Mouse (Mus musculus) ES-Bruce4 (cell line): Measurements from ENCODE around the gene Znhit1. TPM values are rescaled to one million over a fixed set of nuclear protein-coding genes. Genes with fewer than 3 reads are reported as not detected.

ENCODE experiments used
- H3K27ac ChIP-seq: 2 replicates; pipeline ENCODE4 v1.5.1; 2012; ENCODE audit warnings: low read length, inconsistent platforms; ENCODE audit not compliant: insufficient read depth
- H3K27me3 ChIP-seq: 2 replicates; pipeline ENCODE4 v1.6.1; 2012; ENCODE audit warnings: mild to moderate bottlenecking, low read length, inconsistent platforms; ENCODE audit not compliant: control insufficient read depth, poor library complexity, insufficient read depth, severe bottlenecking
- H3K36me3 ChIP-seq: 2 replicates; pipeline ENCODE4 v1.6.1; 2012; ENCODE audit warnings: inconsistent platforms, mild to moderate bottlenecking, low read length, moderate library complexity; ENCODE audit not compliant: control insufficient read depth, poor library complexity, insufficient read depth, severe bottlenecking
- H3K4me1 ChIP-seq: one replicate; pipeline ENCODE4 v1.8.1; 2011; ENCODE audit warnings: low read length; ENCODE audit not compliant: control insufficient read depth, insufficient read depth
- H3K4me3 ChIP-seq: 2 replicates; pipeline ENCODE4 v1.5.1; 2011; ENCODE audit warnings: low read depth, mild to moderate bottlenecking, low read length
- H3K9ac ChIP-seq: 2 replicates; pipeline ENCODE4 v1.6.1; 2012; ENCODE audit warnings: low read depth, mild to moderate bottlenecking, inconsistent platforms; ENCODE audit not compliant: poor library complexity, severe bottlenecking
- H3K9me3 ChIP-seq: replicated peaks from 2 replicates; pipeline ENCODE4 v1.6.1; 2012; ENCODE audit warnings: mild to moderate bottlenecking, low read length, inconsistent platforms; ENCODE audit not compliant: control insufficient read depth, poor library complexity, insufficient read depth, severe bottlenecking
- CTCF ChIP-seq: IDR thresholded peaks from one replicate; pipeline ENCODE4 v1.8.1; 2011; ENCODE audit warnings: low read depth, low read length
- EP300 ChIP-seq: IDR thresholded peaks from 2 replicates; pipeline ENCODE4 v1.6.1; 2011; ENCODE audit warnings: low read depth, low read length; ENCODE audit not compliant: insufficient read depth
- POLR2A ChIP-seq: IDR thresholded peaks from one replicate; pipeline ENCODE4 v1.8.1; 2011; ENCODE audit warnings: low read length; ENCODE audit not compliant: insufficient read depth
- polyA plus RNA-seq: library from polyadenylated mRNA; stranded (reverse); fragments of >200 nt; gene quantifications from 2 replicates; pipeline ENCODE4 v1.2.4, GENCODE M21; 2011; ENCODE audit warnings: low read depth; ENCODE audit not compliant: missing spikeins, insufficient read depth, insufficient read length

The Znhit1 gene
- polyA plus RNA-seq, 1 experiment, result 26.6 TPM

DNA sequence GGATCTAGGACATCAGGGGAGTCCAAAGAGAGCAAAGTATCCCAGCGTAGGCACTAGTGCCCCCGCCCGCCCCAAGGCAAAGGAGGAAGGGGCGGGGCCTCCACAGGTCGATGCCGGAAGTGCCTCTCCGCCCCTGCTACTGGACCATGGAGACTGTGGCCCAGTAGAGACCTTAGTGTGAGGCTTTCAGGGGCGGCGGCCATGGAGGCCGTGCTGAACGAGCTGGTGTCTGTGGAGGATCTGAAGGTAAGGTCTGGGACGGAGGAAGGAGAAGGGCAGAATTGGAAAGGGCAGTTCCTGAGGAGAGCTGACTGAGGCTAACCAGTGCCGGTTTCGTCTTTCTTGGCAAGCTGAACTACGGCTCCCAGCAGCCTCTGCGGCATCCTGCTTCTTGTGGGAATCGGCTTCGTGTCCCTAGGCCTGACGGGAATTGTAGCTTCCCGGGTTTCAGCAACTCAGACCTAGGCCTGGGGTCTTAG lies 25.8 kb downstream of the Znhit1 start:
- peak overlapping the region; percentile 91 for H3K4me3 ChIP-seq
- H3K9ac ChIP-seq, result peak overlapping the region; percentile 58
- no peak for TF ChIP-seq POLR2A
- TF ChIP-seq CTCF, result no peak
- TF ChIP-seq EP300, result no peak
- peaks cover 5% of the 10 kb centered on the region for H3K4me1 ChIP-seq
- peak overlapping the region; percentile 84 for H3K27ac ChIP-seq
- H3K27me3 ChIP-seq, result no peaks in the 10 kb centered on the region
- H3K9me3 ChIP-seq, result no peaks in the 10 kb centered on the region
- H3K36me3 ChIP-seq, result peaks cover 6% of the 10 kb centered on the region; the same call in 1 of the 2 replicates

DNA sequence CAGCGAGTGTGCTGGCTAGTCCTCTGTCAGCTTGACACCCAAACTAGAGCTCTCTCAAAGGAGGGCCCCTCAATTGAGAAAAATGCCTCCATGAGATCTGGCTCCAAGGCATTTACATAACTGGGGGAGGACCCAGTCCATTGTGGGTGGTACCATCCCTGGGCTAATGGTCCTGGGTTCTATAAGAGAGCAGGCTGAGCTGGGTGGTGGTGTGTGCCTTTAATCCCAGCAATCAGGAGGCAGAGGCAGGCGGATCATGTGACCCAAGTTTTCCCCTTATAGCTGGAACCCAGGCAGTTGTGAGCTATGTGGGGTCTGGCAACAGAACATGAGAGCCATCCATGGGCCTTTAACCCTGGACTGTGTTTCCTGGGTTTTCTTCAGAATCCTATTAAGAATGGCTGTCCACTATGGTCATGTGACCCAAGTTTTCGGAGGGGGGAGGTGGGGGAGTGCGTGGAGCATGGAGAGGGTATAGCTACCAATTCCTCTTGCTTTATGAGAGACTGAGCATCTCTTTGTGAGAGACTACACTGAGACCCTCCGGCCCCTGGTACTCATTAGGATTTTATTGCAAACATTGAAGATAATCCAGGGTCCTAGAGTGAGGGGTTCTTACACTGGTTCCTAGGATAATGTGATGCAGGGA lies 26.4 kb downstream of the Znhit1 start:
- peaks cover 6% of the 10 kb centered on the region; the same call in 1 of the 2 replicates for H3K36me3 ChIP-seq

DNA sequence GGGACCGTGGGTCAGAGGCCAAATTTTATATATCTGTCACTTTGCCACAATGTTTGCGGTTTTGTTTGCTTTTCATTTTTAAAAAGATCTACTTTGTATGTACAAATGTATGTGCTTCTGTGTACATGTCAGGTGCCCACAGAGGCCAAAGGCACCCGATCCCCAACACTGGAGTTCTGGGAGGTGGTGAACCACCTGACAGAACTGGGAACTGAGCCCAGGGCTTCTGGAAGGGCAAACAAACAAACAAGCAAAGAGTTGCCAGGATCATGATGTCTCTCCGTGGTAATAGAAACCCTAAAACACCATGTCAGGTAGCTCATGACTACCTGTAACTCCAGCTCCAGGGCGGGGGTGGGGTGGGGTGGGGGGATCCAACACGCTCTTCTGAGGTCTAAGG lies 27.8 kb downstream of the Znhit1 start:
- Histone ChIP-seq H3K27me3 (no peaks in the 10 kb centered on the region), H3K27ac (no peak overlapping the region), H3K9me3 (no peaks in the 10 kb centered on the region), H3K9ac (no peak overlapping the region), H3K4me3 (no peak overlapping the region), H3K4me1 (peaks cover 3% of the 10 kb centered on the region), H3K36me3 (peaks cover 8% of the 10 kb centered on the region; the same call in 1 of the 2 replicates)
- TF ChIP-seq CTCF (no peak), POLR2A (no peak)

More for the DNA sequence above, 26.4 kb downstream of the Znhit1 start:
- peak overlapping the region; percentile 58 for H3K9ac ChIP-seq
- H3K4me3 ChIP-seq, result peak overlapping the region; percentile 91
- TF ChIP-seq CTCF, result no peak
- no peak for TF ChIP-seq EP300
- TF ChIP-seq POLR2A, result no peak
- no peaks in the 10 kb centered on the region for H3K27me3 ChIP-seq
- H3K27ac ChIP-seq, result peak overlapping the region; percentile 49
- no peaks in the 10 kb centered on the region for H3K9me3 ChIP-seq
- peaks cover 8% of the 10 kb centered on the region for H3K4me1 ChIP-seq

DNA sequence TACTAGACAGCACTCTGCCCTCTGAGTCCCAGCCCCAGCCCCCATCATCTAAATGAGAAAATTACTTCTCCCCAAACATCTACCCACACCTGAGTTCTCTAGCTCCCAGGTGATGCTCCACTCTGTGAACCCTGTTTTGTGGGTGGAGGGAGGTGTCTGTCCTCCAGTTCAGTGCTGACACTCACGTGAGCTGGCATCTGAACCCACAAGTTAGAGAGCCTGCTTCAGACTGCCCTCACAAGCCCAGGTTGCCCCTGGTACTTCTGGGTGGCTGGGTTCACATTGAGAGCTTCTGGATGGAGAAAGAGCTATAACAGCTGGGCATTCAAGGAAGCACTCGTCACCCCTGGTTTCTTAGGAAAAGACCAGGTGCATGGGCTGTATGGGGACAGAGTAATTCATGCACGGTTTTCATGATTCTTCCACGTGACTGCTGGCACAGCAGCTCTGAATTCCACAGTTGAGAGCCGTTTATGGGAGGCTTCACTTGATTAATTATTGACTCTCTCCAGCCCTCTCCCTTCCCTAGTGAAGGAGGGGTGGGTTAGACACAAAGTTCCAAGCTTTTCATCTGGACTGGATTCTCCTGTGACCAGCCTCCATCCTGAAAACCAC lies 28.7 kb downstream of the Znhit1 start:
- no peak overlapping the region for H3K4me3 ChIP-seq
- no peak overlapping the region for H3K9ac ChIP-seq
- H3K9me3 ChIP-seq, result no peaks in the 10 kb centered on the region
- H3K4me1 ChIP-seq, result peaks cover 3% of the 10 kb centered on the region
- H3K36me3 ChIP-seq, result peaks cover 8% of the 10 kb centered on the region; the same call in 1 of the 2 replicates
- H3K27me3 ChIP-seq, result no peaks in the 10 kb centered on the region
- H3K27ac ChIP-seq, result peak overlapping the region; percentile 32; the same call in 1 of the 2 replicates
- TF ChIP-seq POLR2A (no peak), CTCF (no peak), EP300 (no peak)

DNA sequence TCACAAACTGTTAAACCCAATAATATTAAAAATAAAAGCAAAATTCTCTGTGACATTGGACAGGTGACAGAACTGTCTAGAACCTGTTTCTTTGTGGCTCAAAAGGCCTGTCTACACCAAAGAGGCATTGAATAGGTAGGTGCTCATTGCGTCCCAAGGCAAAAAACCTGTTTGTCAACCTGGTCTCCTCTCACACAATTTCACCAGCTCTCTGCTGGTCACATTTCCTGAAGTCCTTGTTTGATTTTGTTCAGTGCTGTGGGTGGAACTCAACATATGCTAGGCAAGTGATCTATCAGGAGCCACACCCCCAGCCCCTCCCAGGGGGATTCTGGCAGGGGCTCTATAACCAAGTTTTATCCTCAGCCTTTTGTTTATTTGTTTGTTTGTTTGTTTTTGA lies 30.6 kb downstream of the Znhit1 start:
- no peaks in the 10 kb centered on the region for H3K9me3 ChIP-seq
- H3K27me3 ChIP-seq, result no peaks in the 10 kb centered on the region
- no peak overlapping the region for H3K9ac ChIP-seq
- no peak overlapping the region for H3K27ac ChIP-seq
- H3K36me3 ChIP-seq, result 0 out of 2 replicates have a peak, but pooled peaks cover 4% of the 10 kb centered on the region
- peaks cover 3% of the 10 kb centered on the region for H3K4me1 ChIP-seq
- H3K4me3 ChIP-seq, result no peak overlapping the region
- TF ChIP-seq EP300, result no peak
- no peak for TF ChIP-seq POLR2A
- TF ChIP-seq CTCF, result no peak

DNA sequence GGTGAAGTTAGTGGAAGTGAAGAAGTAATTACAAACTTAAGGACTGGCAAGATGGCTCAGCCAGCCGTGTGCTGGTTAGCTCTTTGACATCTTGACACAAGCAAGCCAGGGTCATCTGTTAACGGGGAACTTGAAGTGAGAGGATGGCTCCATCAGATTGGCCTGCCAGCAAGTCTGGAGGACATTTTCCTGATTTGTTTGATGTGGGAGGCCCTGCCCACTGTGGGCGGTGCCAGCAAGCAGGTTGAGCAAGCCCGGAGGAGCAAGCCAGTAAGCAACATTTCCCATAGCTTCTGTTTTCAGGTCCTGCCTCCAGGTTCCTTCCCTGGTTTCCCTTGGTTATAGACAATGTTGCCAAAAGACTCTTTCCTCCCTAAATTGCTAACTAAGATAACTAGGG lies 32.2 kb downstream of the Znhit1 start:
- Histone ChIP-seq H3K4me3 (no peak overlapping the region), H3K9ac (no peak overlapping the region), H3K9me3 (no peaks in the 10 kb centered on the region), H3K27ac (no peak overlapping the region), H3K27me3 (no peaks in the 10 kb centered on the region), H3K4me1 (peaks cover 5% of the 10 kb centered on the region), H3K36me3 (0 out of 2 replicates have a peak, but pooled peaks cover 4% of the 10 kb centered on the region)
- TF ChIP-seq POLR2A (no peak), EP300 (no peak), CTCF (no peak)
